Mouse (Mus musculus): ENCODE measurements at regions not wholly inside any gene's neighbourhood (a gene's known extent, or its start where the extent isn't known, plus 50 kb on each side); places are given as distances from the start of the nearest gene placed in this dataset.

GRCm38 (mm10) chr11:84686473-84686872 lies 132.8 kb downstream of the Mrm1 start:
- no peak for TF ChIP-seq CTCF (IDR thresholded peaks at IDR 0.05; ENCODE audit: borderline replicate concordance, insufficient read depth, low read depth, low read length)
- no peak for TF ChIP-seq POLR2A (IDR thresholded peaks at IDR 0.05; ENCODE audit: borderline replicate concordance, insufficient read depth, low read length)
